Mouse (Mus musculus) cerebellum, adult 11 months (tissue): ENCODE data around the gene Parl.

ENCODE experiments used
- DNase-seq: peaks from one replicate; pipeline ENCODE4 v3.0.0; 2022

Gene Parl

DNA sequence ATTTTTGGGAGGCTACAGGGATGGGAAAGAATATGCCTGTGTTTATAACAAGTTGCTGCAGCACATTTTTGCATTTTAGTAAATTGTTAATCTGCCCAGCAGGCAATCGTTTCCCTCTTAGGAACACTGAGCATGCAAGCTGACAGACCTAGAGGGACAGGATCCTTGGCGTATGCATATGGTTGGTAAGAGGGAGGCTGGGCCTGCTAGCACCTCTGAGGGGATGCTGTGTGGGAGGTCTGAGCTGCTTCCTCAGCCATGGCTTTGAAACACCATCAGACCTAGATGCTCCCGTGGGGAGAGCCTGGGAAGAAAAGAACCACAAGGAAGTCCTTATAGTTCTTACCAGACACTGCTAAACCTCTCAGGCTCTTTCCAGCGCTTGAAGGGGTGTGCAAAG, 67.8 kb downstream of the Parl start:
- no peak for DNase-seq
